Mouse (Mus musculus) stomach, postnatal 0 days (tissue): ENCODE results near the gene Shld1.

Source experiments
- CTCF ChIP-seq: IDR thresholded peaks from 2 replicates; pipeline ENCODE4 v1.5.1; 2016; ENCODE audit warnings: antibody characterized with exemption, low read depth, mild to moderate bottlenecking, moderate library complexity
- EP300 ChIP-seq: optimal IDR thresholded peaks from 2 replicates; pipeline ENCODE3; 2016; ENCODE audit warnings: antibody characterized with exemption

DNA sequence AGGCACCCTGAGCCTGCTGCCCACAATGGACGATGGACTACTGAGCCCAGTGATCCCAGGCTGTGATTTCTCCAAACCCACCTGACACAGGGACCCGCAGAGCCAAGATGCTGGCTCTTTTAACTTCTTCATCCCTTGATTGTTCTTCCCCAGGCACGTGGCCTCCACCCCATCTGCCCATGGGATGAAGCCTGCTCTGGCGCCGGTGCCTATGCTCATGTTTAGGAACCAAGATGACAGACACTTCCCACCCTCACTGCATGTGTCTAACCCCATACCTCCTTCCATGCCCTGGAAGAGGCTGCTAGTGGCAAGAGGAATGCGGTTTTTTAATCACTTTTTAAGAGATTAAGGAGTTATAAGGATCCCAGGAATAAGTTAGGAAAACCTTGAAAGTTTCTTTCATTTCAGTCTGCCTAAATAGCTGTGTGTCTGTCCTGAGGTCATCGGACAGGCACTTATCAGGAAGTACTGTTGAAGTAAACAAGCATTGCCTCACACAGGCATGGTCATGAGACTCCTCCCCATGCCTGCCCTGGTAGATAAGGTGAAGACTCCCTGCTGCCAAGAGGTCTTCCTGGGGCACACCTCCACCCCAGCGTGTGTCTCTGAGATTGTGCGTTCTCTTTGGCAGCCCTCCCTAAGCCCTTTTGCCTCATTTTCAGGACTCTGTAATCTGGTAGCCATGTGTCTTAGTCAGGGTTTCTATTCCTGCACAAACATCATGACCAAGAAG lies 8.8 kb downstream of the Shld1 start:
- TF ChIP-seq CTCF (no peak), EP300 (no peak)
